In the genomic region with DNA sequence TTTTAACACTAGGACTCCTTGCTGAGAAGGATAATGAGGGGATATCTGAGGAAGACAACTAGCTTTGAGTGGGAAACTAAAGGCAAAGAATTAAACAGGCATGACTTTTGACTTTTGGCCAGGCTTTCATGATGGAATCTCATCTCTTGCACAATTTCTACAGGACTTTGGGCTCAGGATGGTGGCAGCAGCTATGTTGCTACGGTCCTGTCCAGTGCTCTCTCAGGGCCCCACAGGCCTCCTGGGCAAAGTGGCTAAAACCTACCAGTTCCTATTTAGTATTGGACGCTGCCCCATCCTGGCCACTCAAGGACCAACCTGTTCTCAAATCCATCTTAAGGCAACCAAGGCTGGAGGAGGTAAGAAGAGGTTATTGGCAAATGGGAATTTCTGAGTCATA, we compare ENCODE assay signal across 1 mouse cellular context.
TF ChIP-seq lines count a peak whose summit lies in the region.

No protein-coding gene starts in this region.

TF ChIP-seq in MEL, 35 proteins besides CTCF, POLR2A, EP300 and RAD21 (continued from another document):
- TF ChIP-seq USF1 (IDR thresholded peaks at IDR 0.05; ENCODE audit: low read depth, low read length) (no peak), TBP (IDR thresholded peaks at IDR 0.05; ENCODE audit: low read depth, low read length) (no peak), ZKSCAN1 (IDR thresholded peaks at IDR 0.05; ENCODE audit: low read depth, low read length) (no peak), BHLHE40 (IDR thresholded peaks at IDR 0.05; ENCODE audit: borderline replicate concordance, low read depth, low read length) (no peak), ZNF384 (IDR thresholded peaks at IDR 0.05; ENCODE audit: low read depth, low read length) (no peak), GATA1 (IDR thresholded peaks at IDR 0.05; ENCODE audit: low read depth, low read length) (no peak), ELF1 (IDR thresholded peaks at IDR 0.05; ENCODE audit: low read depth, low read length) (no peak), SMC3 (IDR thresholded peaks at IDR 0.05; ENCODE audit: low read depth, low read length) (no peak), GABPA (IDR thresholded peaks at IDR 0.05; ENCODE audit: low read depth, low read length) (no peak)
